Mouse (Mus musculus) layer of hippocampus, postnatal 14 days (tissue): ENCODE results near the gene 0610037L13Rik. TPM values are rescaled to one million over a fixed set of nuclear protein-coding genes. Genes with fewer than 3 reads are reported as not detected.

Experiments used
- DNase-seq, 2 experiments: peaks; one replicate each; pipeline ENCODE4 v3.0.0; 2021 to 2022; ENCODE audit warnings: low spot score in 2 of 2, mixed read lengths in 1 of 2
- long read RNA-seq, 2 experiments: library from polyadenylated mRNA; stranded (forward); transcript quantifications; one replicate each; pipeline ENCODE4 v2.0.0; 2021
- total RNA-seq, 2 experiments: library from RNA; stranded (reverse); gene quantifications; 2 replicates each; pipeline ENCODE4 v1.2.3; 2021

The 0610037L13Rik gene
- 10 to 100 TPM; 61.0 to 69.7 TPM for total RNA-seq
- long read RNA-seq, experiment 1, transcript 0610037L13Rik-212 (8 exons, 2,997 nt): major isoform, 12 of 27 reads
- long read RNA-seq, experiment 1, partial matches to known transcripts: 2 of 27 reads
- long read RNA-seq, experiment 1, other reads (novel, unspliced or antisense): 7 of 27 reads
- long read RNA-seq, experiment 2, transcript 0610037L13Rik-206 (7 exons, 835 nt): minor isoform, 5 of 66 reads
- long read RNA-seq, experiment 2, transcript 0610037L13Rik-212 (8 exons, 2,997 nt): major isoform, 20 of 66 reads
- long read RNA-seq, experiment 2, transcript 0610037L13Rik-207 (7 exons, 1,551 nt): major isoform, 20 of 66 reads
- long read RNA-seq, experiment 2, partial matches to known transcripts: 5 of 66 reads
- long read RNA-seq, experiment 2, other reads (novel, unspliced or antisense): 15 of 66 reads

DNA sequence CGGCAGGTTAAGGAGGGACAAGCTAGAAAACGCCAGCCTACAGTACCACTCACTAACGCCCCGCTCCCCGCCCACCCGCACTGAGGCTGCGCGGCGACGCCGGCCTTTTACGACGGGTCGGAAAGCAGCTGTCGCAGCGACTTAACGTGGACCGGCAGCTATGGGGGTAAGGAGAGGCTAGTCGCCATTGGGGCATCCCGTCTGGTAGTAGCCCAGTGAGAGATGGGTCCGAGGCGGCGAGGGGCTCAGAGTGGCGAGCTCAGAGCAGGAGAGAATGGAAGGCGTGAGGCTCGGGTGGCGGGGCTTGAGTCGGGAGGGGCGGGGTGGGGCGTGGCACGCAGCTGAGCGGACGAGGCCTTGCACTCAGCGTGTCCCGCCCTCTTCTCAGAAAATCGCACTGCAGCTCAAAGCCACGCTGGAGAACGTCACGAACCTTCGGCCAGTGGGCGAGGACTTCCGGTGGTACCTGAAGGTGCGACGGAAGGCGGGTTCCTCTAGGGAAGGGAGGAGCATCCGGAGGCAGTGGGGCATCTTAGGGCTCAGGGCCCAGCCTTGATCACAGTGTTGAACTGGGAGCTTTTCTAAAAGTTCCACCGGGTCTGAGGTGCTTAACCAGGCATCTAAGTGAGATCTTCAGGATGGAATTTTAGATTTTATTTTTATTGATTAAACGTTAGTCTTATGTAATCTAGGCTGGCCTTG, at the start of gene 0610037L13Rik:
Gene 0610037L13Rik, plus strand, starts transcription at position 83 of the 702 bp plus-strand sequence.
- peak; percentile 88 to 94 for DNase-seq

DNA sequence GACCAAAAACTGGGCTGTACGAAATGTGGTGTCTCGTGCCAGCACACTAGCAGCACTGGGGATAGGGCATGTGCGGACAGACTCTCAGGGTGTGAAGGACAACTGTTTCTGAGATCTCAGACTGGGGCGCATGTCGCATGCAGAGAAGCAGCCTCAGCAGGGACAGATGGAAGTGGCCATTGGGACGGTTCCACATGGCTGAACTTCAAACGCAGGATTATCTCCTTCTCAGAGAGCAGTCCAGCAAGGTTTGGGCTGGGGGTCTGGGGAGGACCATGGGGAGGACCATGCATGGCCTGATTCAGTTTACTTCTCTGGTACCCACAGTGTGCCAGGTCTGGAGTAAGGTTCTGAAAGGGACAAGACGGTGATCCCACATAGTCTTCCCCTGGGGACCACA, 45.9 kb upstream of the 0610037L13Rik start:
- no peak for DNase-seq

DNA sequence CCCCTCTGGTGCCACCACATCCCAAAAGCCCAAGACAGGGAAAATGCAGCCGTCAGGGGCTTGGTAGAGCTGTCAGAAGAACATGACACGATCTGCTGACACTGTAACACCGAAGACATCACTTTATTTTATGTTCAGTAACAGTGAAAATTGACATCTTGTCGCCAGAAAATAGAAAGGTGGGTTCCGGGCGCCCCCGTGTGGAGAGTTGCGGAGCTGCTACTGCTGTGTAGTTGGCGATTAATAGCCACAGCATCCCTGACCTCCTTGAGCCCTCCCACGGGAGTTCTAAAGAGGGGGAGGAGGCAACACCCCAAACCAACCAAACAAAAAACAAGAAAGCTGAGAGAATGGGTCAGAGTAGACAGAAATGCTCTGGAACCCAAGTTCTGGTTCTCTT, 44.6 kb upstream of the 0610037L13Rik start:
- peak; percentile 81 to 84 for DNase-seq

DNA sequence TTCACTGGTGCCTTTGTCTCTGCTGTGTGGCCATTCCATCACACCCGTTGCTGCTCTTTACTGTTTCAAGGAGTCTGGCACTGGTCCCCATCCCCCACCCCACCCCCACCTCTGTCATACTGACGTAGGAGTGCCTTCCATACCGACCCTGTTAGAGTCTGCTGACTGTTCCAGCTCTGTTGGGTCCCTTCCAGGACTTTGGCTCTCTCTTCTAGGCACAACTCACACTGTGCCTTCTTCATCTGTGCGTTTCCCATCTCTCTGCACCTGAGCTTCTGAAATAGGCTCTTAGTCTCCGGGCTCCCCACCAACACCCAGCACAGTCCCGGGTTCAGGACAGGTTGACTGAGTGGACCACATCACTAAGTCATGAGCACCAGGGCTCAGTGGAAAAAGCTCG, 42.8 kb upstream of the 0610037L13Rik start:
- no peak for DNase-seq

- no peak for DNase-seq
These were observed 41.1 kb upstream of the 0610037L13Rik start for GRCm38 (mm10) chr4:107848546-107848945.

GRCm38 (mm10) chr4:107849621-107850020, 40.0 kb upstream of the 0610037L13Rik start:
- no peak for DNase-seq

DNA sequence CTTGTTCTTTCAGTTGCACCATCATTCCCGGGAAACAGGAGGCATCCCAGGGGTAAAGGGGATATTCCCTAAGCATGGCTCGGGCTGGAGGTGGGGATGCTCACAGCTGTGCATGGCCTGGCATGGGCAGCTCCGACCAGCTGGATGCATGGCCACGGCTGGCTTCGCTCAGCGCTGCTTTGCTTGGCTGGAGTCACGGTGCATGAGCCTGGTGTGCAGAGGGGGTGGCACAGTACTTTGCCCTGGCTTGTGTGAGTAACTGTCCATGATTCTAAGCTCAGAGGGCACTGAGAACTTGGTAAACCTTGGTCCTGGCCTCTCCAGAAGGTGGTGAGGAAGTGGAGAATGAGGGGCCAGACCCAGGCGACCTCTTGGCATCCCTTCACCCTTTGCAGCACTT, 39.5 kb upstream of the 0610037L13Rik start:
- no peak for DNase-seq

GRCm38 (mm10) chr4:107853333-107853732, 36.3 kb upstream of the 0610037L13Rik start:
- DNase-seq: no peak

DNA sequence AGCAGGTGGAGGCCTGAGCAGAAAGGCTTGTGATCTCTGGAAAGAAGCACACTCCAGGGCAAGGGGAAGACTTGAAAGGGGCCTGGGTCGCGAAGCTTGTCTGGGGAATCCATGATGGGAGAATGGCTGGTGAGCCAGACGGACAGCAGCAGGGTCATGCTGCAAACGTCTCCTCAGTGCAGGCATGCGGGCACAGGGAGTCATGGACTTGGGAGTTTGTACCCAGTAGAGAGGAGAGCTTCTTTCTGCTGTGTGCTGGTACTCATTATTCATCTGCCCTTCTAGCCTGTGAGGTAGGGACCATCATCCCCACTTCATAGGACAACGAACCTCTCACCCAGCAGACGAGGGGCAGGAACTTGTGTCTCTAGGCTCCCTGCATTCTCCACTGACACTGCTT, 35.8 kb upstream of the 0610037L13Rik start:
- no peak for DNase-seq

- peak in 1 of 2 experiments; percentile 33 for DNase-seq
These were observed 32.5 kb upstream of the 0610037L13Rik start for GRCm38 (mm10) chr4:107856958-107857686.

DNA sequence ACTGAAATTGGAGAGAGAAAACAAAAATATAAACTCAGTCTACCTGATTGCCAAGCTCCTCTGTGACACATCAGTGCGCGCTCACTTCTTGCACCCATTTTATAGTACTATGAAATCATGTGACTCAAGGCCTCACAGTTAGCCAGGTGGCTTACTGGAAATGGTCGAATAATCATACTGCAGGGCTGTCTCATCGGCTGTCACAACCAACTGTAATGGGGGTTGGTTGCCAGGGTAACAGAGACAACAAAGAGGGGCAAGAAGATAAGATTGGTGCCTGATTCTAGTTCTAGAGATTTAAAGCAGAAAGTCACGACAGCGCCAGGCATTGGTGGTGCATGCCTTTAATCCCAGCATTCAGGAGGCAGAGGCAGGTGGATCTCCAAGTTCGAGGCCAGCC, 30.6 kb upstream of the 0610037L13Rik start:
- peak in 1 of 2 experiments; percentile 59 for DNase-seq

GRCm38 (mm10) chr4:107864866-107865265, 24.7 kb upstream of the 0610037L13Rik start:
- no peak for DNase-seq

DNA sequence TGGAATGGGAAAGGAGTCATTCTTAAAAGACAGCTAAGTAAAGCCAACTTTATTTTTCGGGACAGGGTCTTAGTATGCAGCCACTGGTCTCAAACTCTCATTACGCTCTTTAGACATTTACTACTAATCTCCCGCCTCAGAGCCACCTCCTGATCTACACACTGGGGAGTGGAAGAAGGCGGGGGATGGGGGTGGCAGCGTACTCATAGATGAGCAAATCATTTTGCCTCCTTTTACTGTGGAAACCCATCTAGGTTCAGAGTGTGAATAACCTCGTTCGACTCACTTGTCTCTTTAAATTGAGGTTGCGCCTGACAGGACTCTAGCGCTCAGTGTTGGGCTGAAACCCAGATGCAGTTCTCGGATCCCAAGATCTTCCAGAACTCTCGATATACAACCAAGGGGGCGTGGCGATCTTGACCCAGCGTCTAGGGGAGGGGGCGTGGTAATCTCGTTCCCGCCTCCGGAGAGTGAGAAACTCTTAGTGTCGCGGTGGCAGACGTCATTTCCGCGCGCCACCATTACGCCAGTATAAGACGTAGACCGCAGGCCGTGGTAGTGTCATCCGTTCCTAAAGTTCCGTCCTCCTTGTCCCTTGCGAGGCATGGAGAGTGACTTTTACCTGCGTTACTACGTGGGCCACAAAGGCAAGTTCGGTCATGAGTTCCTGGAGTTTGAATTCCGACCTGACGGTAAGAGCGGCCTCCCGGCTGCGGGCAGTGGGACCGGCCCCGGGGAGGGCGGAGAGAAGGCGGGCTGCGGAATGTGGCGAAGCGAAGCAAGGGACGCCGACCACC, 10.2 kb upstream of the 0610037L13Rik start, which contains the start of gene Magoh:
Gene Magoh, plus strand, starts transcription at position 502 of the 797 bp plus-strand sequence.
- peak; percentile 96 to 97 for DNase-seq

- DNase-seq: no peak
These were observed 8.0 kb upstream of the 0610037L13Rik start for GRCm38 (mm10) chr4:107881631-107882030.

DNA sequence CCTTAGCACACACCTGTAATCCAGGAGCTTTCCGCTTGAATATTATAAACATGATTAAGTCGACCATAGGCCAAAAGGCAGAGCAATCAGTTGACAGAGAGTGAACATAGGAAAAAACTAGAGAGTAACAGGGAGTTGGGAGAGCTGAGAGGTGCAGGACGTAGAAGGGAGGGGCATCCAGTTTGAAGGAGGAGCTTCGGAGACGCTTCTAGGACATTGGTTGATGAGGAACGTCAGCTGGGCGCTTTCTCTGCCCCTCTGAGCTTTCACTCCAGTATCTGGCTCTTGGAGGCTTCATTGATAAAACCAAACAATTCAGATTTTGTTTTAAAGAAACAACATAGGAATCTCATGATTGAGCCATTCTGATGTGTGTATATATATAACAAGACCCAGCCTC, 3.2 kb upstream of the 0610037L13Rik start:
- DNase-seq: no peak

- DNase-seq: no peak
These were observed 255 bp upstream of the 0610037L13Rik start for GRCm38 (mm10) chr4:107889385-107889730.

- DNase-seq: no peak
These were observed 3.0 kb downstream of the 0610037L13Rik start for GRCm38 (mm10) chr4:107892663-107893062.

DNA sequence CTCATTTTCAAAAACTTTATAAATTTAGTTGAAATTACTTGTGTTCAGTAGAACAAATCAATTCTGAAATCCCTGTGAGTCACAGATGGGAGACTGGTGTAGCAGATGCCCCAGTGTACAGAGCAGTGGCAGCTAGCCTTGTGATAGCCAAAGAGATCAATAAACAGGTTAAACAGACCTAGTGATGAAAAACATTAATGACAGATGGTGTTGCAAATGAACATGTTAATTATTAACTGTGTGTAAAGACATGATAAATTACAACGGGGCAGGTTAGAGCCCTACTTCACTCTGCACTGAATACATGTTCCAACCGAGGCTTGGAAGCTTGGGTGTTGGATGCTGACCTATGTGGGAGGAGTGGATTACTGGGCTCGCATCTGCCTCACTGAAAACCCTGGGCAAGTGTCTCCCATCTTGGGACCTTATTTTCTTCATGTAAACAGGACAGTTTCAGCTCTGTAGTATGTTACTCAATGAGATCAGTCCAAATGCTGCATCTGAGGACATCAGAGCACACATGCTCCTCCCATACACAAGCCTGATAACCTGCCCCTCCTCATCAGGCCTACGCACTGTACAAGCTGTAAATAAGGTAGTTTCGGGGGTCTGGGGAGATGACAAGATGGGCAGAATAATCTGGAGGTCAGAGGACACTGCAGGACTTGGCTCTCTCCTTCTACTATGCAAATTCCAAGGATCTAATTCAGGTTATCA, 9.8 kb downstream of the 0610037L13Rik start:
- peak in 1 of 2 experiments; percentile 72 for DNase-seq

GRCm38 (mm10) chr4:107900206-107900605, 10.6 kb downstream of the 0610037L13Rik start:
- DNase-seq: no peak

DNA sequence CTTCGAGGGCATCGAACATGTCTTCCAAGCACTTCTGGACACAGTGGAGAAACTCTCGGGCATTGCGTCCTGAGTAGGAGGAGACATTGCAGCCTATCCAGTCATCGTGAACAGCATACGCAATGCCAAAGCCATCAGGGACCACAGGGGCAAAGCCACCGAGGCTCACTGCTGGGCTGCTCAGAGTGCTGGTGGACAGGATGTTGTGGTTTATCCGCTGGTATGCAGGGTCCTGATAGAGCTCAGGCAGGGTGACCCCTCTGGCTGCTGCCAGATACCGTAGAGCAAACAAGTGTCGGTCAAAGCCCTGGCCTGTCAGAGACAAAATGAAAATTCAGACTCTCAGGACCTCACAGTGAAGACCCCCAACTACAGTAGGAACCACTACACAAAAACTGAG, 14.6 kb downstream of the 0610037L13Rik start:
- no peak for DNase-seq
